Mouse (Mus musculus): ENCODE measurements at regions not wholly inside any gene's neighbourhood (a gene's known extent, or its start where the extent isn't known, plus 50 kb on each side); places are given as distances from the start of the nearest gene placed in this dataset.

DNA sequence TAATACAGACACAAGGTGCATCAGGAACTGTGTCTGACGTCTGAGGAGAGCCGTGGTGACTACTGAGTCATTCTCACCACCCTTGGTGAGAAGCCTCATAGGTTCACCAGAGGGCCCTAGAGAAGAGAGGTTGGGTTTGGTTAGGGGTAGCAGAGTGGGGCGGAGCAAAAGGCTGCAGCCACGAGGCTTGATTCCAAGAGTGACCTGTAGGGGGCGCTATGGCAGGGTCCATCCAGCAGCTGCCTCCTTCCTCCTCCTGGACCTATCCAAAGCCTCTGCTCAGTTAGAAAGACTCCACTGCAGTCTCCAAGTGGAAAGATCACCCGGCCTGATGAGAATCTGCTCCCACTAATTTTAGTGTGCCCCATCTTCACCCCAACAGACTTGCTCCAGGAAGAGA, 149.3 kb upstream of the Kazn start:
- TF ChIP-seq TAL1 (IDR thresholded peaks at IDR 0.05; ENCODE audit: low read length) (no peak), GATA1 (IDR thresholded peaks at IDR 0.05; ENCODE audit: low read length) (no peak)
